Mouse (Mus musculus) thymus, adult 18-20 months (tissue): ENCODE results near the gene Rpl36-ps4.

Experiments used
- DNase-seq, 2 experiments: peaks; one replicate each; pipeline ENCODE4 v3.0.0; 2022; ENCODE audit warnings: mixed read lengths in 2 of 2

Gene Rpl36-ps4

DNA sequence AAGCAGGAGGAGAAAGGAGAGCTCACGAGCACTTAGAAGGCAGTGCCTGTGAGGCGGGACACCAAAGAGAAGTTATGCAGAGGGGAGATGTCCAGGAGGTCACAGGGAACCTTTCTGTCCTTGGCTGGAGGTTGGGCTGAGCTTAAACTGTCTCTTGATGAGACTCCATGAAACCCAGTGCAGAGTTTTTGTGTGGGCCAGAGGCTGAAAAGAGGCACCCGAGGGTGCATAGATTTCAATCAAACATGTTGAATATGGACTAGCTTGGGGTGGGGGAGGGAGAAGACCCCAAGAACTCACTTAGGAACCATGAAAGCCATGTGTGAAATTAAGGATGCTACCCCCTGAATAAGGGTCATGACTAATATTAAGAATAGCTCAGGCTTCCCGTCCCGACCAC lies at the start of gene Rpl36-ps4:
TSS of gene Rpl36-ps4 (plus strand) at position 301 of the 400 bp plus-strand sequence.
- DNase-seq: no peak

GRCm38 (mm10) chr17:87871461-87872126 lies 49.2 kb upstream of the Rpl36-ps4 start:
- no peak for DNase-seq

DNA sequence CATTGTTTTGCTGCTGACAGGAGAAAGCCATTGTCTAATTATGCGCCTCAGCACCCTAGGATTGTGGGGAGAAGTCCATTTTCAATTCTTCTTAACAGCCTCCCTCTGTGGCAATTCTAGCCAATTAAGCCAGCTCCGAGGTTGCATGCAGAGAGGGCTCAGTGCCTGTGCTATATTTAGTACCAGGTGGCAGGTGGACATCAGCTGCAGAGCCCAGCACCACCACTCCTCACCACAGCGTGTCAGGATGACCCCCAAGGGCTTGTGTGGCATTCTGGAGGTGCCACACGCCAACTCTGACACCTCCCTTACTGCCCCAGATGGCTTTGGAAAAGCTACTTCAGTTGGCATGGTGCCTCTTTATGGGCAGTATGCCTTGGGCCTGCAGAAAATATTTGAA lies 48.5 kb upstream of the Rpl36-ps4 start:
- no peak for DNase-seq

GRCm38 (mm10) chr17:87873456-87873855 lies 47.3 kb upstream of the Rpl36-ps4 start:
- DNase-seq: no peak

DNA sequence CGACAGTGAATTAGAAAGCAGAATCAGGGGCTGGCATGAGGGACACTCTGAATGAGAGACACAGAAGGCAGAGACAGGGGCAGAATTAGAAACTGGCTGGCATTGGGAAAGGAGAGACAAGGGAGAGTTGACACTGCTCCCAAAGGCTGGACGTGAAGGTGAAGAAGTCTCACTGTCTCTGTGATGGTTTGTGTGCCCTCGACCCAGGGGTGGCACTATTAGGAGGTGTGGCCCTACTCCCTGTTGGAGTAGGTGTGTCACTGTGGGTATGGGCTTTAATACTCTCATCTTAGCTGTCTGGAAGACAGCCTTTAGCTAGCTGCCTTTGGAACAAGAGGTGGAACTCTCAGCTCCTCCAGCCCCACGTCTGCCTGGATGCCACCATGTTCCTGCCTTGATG lies 46.8 kb upstream of the Rpl36-ps4 start:
- no peak for DNase-seq

DNA sequence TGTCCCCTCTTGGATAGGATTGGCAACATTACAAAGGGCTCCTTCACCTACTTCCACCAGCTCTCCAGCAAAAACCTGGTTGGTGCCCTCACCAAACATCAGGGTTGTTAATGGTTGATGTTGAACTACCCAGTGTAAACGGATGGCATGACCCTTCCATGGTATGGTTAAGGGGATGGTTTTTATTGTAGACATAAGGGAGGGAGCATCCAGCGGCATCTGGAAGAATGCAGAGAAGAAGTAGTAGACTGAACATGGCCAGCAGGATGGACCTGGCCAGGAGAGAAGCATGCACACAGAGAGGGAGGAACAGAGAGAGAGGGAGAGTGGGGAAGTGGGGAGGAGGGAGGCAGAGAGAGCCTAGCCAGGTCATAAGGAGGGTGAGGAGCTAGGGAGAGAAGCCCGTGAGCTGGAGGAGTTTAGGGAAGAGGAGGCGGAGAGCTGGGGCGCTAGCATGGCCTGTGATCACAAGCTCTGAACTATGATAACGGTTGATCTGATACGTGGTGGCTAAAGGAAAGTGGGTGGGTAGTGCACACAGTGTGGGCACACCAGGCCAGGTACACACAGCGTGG lies 45.3 kb upstream of the Rpl36-ps4 start:
- no peak for DNase-seq

DNA sequence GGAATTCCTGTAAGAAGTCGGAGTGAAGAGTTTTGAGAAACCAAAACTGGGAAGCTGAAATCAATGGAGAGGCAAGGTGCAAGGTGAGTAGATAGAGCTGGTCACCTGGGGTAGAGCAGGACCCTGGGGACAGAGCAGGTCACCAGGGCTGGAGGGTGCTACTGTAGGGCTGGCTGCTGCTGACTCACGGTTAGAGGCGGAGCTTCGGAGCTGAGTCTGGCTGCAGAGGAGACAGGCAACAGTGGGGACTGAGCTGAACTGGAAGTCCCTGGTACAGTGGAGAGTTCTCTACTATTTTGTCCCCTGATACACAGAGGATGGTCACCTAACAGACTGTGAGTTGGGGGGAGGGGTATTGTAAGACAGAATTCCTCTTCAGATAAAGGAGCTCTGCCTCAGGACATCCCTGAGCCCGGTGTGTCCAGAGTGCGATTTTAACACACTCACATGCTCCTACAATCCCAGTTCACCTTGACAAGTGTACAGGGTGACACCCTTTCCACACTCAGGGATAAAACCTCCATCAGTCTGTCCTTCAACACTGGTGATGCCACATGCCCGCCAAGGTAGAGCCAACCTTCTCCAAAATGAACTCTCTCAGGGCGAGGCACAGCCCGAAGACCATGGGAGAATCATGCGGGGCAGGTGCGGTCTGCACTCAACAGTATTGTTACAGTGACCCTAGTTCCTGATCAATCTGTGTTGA lies 44.3 kb upstream of the Rpl36-ps4 start:
- DNase-seq: no peak

- no peak for DNase-seq
Observed at GRCm38 (mm10) chr17:87877207-87878073, 43.3 kb upstream of the Rpl36-ps4 start.

DNA sequence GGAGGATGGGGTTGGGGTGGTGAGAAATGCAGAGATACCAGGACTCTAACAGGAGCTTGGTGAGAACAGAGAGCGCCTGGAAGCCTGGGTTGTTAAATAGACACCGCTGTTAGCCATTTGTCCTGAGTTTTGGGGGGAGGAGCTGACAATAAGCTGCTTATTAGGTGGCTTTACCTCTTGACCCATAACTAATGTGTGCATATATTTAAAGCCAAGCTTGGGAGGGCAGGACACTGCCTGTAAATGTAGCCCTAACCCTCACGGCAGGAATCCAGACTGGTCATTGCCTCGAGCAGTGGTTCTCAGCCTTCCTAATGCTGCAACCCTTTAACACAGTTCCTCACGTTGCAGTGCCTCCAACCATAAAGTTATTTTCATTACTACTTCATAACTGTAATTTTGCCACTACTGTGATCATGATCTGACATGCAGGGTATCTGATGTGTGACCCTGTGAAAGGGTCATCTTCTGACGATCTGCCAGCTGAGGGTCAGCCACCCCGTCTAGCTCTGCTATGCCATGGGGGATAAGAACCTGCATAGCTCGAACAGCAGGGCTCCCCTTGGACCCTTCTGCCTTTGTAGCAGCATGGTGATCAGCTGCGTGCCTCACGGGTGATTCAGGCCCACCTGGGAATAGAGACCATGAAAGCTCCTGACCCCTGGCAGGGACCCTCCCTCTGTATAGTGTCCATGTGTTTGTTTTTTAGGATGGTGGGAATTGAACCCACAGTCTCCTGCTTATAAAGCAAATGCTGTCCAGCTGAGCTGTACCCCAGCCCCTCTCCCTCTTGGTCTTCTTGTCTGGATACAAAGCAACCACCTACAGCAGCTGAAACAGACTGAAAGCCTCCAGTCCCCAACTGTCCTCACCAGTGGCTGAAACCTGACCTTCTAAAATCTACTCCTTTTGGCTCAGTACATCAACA lies 42.0 kb upstream of the Rpl36-ps4 start:
- no peak for DNase-seq

DNA sequence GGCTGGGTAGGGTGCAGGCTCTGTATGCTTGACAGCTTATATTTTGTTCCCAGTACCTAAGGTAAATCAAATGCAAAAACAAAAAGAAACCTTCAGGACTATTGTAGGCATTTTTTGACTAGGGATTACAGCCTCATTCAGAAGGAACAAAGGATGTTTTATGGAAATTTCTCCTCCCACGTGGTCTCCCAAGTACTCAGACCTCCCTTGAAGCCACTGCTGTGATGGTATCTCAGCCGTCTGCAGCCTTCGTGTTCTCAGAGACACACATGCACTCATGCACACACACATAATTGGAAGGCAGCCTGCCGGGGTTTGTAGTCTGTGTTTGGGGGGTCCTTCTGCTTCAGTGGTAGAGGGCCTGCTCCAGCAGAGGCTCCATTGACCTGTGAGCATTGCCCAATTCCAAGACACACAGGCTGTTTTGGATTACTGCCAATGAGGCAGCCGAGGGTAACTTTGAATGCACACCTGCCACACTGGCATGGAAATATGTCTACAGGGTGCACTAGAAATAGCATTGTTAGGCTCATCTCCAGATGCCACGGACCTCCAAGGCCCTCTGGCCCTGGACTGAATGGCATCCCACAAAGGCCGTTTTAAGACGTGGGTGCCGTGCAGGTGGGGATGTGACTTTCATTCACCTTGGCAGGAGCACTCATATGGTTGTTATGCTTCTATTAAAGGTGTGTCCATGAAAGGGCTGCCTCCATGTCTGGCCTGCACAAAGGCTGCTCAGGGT lies 41.1 kb upstream of the Rpl36-ps4 start:
- no peak for DNase-seq

DNA sequence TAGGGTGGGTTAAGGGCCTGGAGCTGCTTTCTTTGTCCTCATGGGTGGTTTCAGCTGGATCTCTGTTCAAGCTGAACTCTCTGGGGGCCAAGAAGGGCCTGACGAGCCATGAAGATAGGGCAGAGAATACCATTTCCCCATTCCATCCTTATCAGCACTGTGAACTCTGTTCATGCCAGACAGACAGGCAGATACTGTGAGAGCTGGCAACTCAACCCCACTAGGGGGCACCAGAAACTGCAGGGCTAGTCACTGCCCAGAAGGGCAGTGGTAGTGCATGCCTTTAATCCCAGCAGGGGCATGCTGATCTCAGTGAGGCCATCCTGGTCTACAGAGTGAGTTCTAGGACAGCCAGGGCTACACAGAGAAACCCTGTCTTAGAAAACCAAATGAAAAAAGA lies 38.2 kb upstream of the Rpl36-ps4 start:
- no peak for DNase-seq

- no peak for DNase-seq
Observed at GRCm38 (mm10) chr17:87897175-87897574, 23.6 kb upstream of the Rpl36-ps4 start.

DNA sequence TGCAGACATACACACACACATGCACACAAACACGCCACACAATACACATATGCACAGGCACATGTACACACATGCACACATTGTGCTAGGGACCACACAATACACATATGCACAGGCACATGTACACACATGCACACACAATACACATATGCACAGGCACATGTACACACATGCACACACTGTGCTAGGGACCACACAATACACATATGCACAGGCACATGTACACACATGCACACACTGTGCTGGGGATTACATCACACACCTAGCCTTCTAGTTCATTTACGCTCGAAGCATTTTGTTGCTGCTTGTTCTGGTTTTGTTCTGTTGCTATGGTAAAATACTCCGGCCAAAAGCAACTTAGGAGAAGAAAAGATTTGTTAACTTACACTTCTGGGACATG lies 20.1 kb upstream of the Rpl36-ps4 start:
- no peak for DNase-seq

DNA sequence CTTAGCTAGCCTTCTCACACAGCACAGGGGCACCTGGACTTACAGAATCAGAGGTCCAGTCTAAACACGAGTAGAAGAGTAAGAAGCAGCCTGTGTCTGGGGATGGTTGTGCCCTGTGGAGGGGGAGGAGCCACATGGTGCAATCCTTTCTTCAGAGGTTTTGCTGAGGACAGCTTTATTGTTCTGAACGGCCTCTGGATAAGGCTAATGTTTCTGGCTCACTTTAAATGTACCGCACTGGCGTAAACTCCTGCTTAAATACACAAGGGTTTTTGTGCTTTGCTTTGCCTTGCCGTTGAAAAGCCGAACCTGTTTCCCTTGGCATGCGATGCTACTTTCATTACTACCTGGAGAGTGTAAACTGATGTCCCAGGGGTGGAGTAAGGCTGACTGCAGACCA lies 19.6 kb upstream of the Rpl36-ps4 start:
- DNase-seq: no peak

DNA sequence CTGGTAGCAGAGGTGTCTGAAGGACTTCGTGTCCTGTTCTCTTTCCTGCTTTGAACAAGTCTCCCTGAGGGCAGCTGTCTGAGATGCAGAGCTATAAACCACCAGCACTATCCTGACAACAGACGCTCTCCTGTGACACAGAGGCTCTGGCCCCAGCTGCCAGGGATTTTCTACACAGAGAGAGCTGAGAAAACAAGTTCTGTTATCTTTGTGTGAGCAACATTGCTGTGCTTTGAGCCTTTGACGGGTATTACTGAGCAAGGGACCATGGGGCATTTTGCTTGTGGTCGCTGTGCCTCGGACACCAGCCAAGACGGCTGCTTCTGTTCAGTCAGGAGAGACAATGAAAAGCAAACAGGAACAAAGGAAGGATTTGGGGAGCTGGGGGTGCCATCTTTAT lies 17.6 kb upstream of the Rpl36-ps4 start:
- no peak for DNase-seq

- no peak for DNase-seq
Observed at GRCm38 (mm10) chr17:87903725-87904124, 17.1 kb upstream of the Rpl36-ps4 start.

- no peak for DNase-seq
Observed at GRCm38 (mm10) chr17:87915386-87915785, 5.4 kb upstream of the Rpl36-ps4 start.

DNA sequence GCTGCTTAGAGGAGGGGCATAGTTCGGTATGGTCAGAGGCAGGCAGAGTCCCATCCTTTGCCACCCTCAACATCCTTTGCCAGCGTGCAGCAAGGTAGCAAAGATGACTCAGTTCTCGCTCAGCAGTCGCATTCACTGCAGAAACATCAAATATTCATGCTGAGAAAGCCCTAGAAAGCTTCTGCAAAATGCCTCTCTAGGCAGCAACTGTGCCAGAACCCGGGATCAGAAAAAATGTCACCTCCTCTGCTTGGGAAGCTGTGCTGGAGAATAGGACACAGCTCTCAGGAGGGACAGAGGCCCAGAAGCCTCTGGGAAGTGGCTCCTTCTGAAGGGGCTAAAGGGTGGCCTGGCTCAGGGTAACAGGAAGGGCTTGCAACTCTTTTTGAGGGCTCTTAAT lies 2.7 kb upstream of the Rpl36-ps4 start:
- DNase-seq: no peak

GRCm38 (mm10) chr17:87934326-87934725 lies 13.5 kb downstream of the Rpl36-ps4 start:
- DNase-seq: no peak

DNA sequence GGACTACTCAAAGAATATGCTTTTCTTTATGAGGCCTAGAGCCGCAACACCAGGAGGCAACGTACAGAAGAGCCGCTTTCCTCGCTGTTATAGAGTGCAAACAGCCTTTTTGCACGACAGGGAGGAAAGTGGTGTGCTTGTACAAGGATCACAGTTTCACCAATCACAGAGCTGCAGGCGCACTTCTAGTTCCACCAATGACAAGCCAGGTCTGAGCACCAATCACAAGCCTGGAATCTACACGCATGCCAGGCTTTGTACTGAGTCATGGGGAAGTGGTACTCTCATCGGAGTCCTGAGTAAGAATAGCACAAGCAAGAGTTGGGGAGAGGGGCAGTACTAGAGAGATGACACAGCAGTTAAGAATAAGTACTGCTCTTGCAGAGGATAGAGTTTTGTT lies 14.0 kb downstream of the Rpl36-ps4 start:
- no peak for DNase-seq

DNA sequence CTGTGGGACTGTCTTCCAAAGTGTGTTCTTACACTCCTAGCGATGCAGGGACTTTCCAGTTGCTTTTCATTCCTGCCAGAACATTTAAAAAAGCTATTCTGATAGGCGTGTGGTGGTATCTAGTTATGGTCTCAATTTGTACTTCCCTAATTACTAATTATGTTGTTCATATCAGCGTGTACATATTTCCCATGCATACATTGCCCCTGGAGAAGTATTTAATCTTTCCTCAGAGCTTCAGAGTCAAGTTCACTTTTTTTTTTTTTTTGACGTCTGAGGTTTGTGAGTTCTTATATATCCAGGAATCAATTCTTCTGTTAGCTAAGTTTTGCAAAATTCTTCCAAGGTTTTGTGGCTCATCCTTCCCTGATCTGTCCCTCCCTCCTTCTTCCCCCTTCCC lies 15.4 kb downstream of the Rpl36-ps4 start:
- DNase-seq: no peak
